ENCODE assay signal across 20 mouse cellular contexts in genomic region chr3:97797371-97797770, GRCm38 (mm10).
DNase-seq lines count a peak whose midpoint lies in the region; ATAC-seq and TF ChIP-seq lines count a peak whose summit lies in the region.
"Had no signal": no experiment of that assay in that cellular context is flagged by ENCODE, and none has a peak within 500 bp of the region (broad histone marks: within the 10 kb centered on the region; RNA-seq: fewer than 3 reads in every experiment).

No protein-coding gene starts in this region.

- H3K9ac ChIP-seq in heart, postnatal 0 days (replicated peaks; ENCODE audit: low read depth, low read length), result no peak overlapping the region
- H3K9ac ChIP-seq: forebrain, embryonic 13.5 days; forebrain, postnatal 0 days; hindbrain, embryonic 14.5 days had no signal

- no peak for TF ChIP-seq CTCF in gastrocnemius, adult 2 months (IDR thresholded peaks at IDR 0.05)
- no peak for TF ChIP-seq CTCF in layer of hippocampus, adult 2 months (conservative IDR thresholded peaks at IDR 0.05)
- no peak for TF ChIP-seq CTCF in heart, postnatal 0 days (IDR thresholded peaks at IDR 0.05; ENCODE audit: low read depth)

- no peaks in the 10 kb centered on the region for H3K27me3 ChIP-seq in heart, embryonic 10.5 days (ENCODE audit: insufficient read depth, poor library complexity, severe bottlenecking)
- no peaks in the 10 kb centered on the region for H3K27me3 ChIP-seq in heart, postnatal 0 days (ENCODE audit: control insufficient read depth, insufficient read depth, low read length)
- H3K27me3 ChIP-seq: forebrain, embryonic 13.5 days had no signal

- H3K27ac ChIP-seq in gastrocnemius, adult 2 months, result peak overlapping the region; percentile 94
- peak overlapping the region; percentile 12; the same call in 1 of the 2 replicates for H3K27ac ChIP-seq in heart, embryonic 10.5 days
- H3K27ac ChIP-seq in layer of hippocampus, adult 2 months, result peak overlapping the region; percentile 39; the same call in 1 of the 2 replicates
- peak overlapping the region; percentile 53 for H3K27ac ChIP-seq in heart, postnatal 0 days (ENCODE audit: low read depth)
- H3K27ac ChIP-seq: embryonic facial prominence, embryonic 10.5 days; forebrain, embryonic 13.5 days; hindbrain, embryonic 10.5 days; hindbrain, embryonic 14.5 days had no signal

- H3K4me3 ChIP-seq in gastrocnemius, adult 2 months, result peak overlapping the region; percentile 54
- H3K4me3 ChIP-seq in heart, embryonic 10.5 days, result no peak overlapping the region
- no peak overlapping the region for H3K4me3 ChIP-seq in layer of hippocampus, adult 2 months
- H3K4me3 ChIP-seq in heart, postnatal 0 days (ENCODE audit: low read depth, low read length), result no peak overlapping the region
- H3K4me3 ChIP-seq: embryonic facial prominence, embryonic 10.5 days; forebrain, embryonic 13.5 days; hindbrain, embryonic 10.5 days had no signal

- H3K36me3 ChIP-seq in heart, embryonic 10.5 days, result peaks cover 14% of the 10 kb centered on the region
- H3K36me3 ChIP-seq in heart, postnatal 0 days (replicated peaks; ENCODE audit: control insufficient read depth, insufficient read depth, low read length), result peaks cover 8% of the 10 kb centered on the region
- H3K36me3 ChIP-seq: embryonic facial prominence, embryonic 10.5 days; hindbrain, embryonic 10.5 days had no signal

- intact Hi-C loops in gastrocnemius, adult 2 months (cut with DNase I), result no loop called here
- intact Hi-C loops in heart, postnatal 36 days (cut with DNase I), result no loop called here

- WGBS in heart, embryonic 10.5 days, result 58% methylated on average over 6 of the region's 6 CpGs
- 43% methylated on average over 6 of the region's 6 CpGs for WGBS in heart, postnatal 0 days

- ATAC-seq in heart, postnatal 0 days (ENCODE audit: insufficient read depth, low read depth), result no peak
- ATAC-seq: forebrain, embryonic 13.5 days; forebrain, postnatal 0 days; intestine, embryonic 16.5 days had no signal

- H3K4me1 ChIP-seq in heart, embryonic 10.5 days, result peaks cover 62% of the 10 kb centered on the region
- H3K4me1 ChIP-seq in heart, postnatal 0 days (ENCODE audit: control insufficient read depth, insufficient read depth), result peaks cover 48% of the 10 kb centered on the region
- H3K4me1 ChIP-seq: forebrain, embryonic 13.5 days had no signal

- H3K4me2 ChIP-seq in heart, postnatal 0 days (ENCODE audit: low read depth, low read length), result no peak overlapping the region
- H3K4me2 ChIP-seq: forebrain, embryonic 13.5 days; hindbrain, embryonic 14.5 days had no signal

- peak; percentile 61 for DNase-seq in gastrocnemius, adult 2 months
- no peak for DNase-seq in gastrocnemius, adult 18-20 months (ENCODE audit: low spot score)
- peak; percentile 28 for DNase-seq in heart, embryonic 10.5 days (ENCODE audit: low spot score)
- no peak for DNase-seq in heart, postnatal 36 days
- no peak for DNase-seq in layer of hippocampus, adult 2 months (ENCODE audit: low spot score in 2 of 2)
- no peak for DNase-seq in layer of hippocampus, postnatal 36 days
- no peak for DNase-seq in heart, postnatal 0 days (ENCODE audit: low spot score)
- DNase-seq in cerebellum, adult 8-10 months, result no peak
- DNase-seq: adrenal gland, postnatal 10 days; cerebellum, adult 11-12 months; cerebellum, adult 9-11 months; cerebellum, postnatal 36 days; forebrain, postnatal 0 days; gastrocnemius, postnatal 14 days; kidney, adult 8-10 months had no signal

- H3K9me3 ChIP-seq in heart, embryonic 10.5 days, result no peaks in the 10 kb centered on the region
- H3K9me3 ChIP-seq in heart, postnatal 0 days (replicated peaks; ENCODE audit: control insufficient read depth, low read length), result no peaks in the 10 kb centered on the region
- H3K9me3 ChIP-seq: embryonic facial prominence, embryonic 10.5 days; forebrain, embryonic 13.5 days; hindbrain, embryonic 10.5 days had no signal

- TF ChIP-seq EP300 in heart, postnatal 0 days (IDR thresholded peaks at IDR 0.05; ENCODE audit: low read depth), result no peak

Comparison
In these comparisons a context has a peak if more than half of its experiments do, and no peak if none do; other contexts are left out.
1. DNase-seq: peak in gastrocnemius, adult 2 months (single experiment) and heart, embryonic 10.5 days (single experiment); none in gastrocnemius, adult 18-20 months (single experiment), heart, postnatal 36 days (0 of 2), layer of hippocampus, adult 2 months (0 of 2), layer of hippocampus, postnatal 36 days (0 of 2), heart, postnatal 0 days (single experiment) and cerebellum, adult 8-10 months (single experiment).
2. H3K27ac ChIP-seq: peak in every context shown above with its lines; median percentile 94 in gastrocnemius, adult 2 months; 53 in heart, postnatal 0 days; 39 in layer of hippocampus, adult 2 months; 12 in heart, embryonic 10.5 days.